Mouse (Mus musculus) embryonic facial prominence, embryonic 12.5 days (tissue): ENCODE measurements at regions not wholly inside any gene's neighbourhood (a gene's known extent, or its start where the extent isn't known, plus 50 kb on each side); places are given as distances from the start of the nearest gene placed in this dataset.

Experiments used
- ATAC-seq: fragments of 200-750 bp; cut with Nextera tagmentation; 2 replicates; pipeline ENCODE4 v1.8.0; 2017; ENCODE audit not compliant: insufficient number of reproducible peaks, insufficient read depth, low FRiP score, low TSS enrichment
- H3K27ac ChIP-seq: fragments of 300-500 bp; sonication (generic); 2 replicates; pipeline ENCODE4 v1.5.1; 2016; ENCODE audit warnings: mild to moderate bottlenecking
- H3K27me3 ChIP-seq: fragments of 300-500 bp; sonication (generic); 2 replicates; pipeline ENCODE4 v1.6.1; 2016; ENCODE audit warnings: mild to moderate bottlenecking, moderate library complexity
- H3K36me3 ChIP-seq: fragments of 300-500 bp; sonication (generic); 2 replicates; pipeline ENCODE4 v1.6.1; 2016; ENCODE audit warnings: mild to moderate bottlenecking
- H3K4me1 ChIP-seq: fragments of 300-500 bp; sonication (generic); 2 replicates; pipeline ENCODE4 v1.6.1; 2016
- H3K4me2 ChIP-seq: fragments of 300-500 bp; sonication (generic); replicated peaks from 2 replicates; pipeline ENCODE4 v1.6.1; 2016; ENCODE audit warnings: mild to moderate bottlenecking, moderate library complexity
- H3K4me3 ChIP-seq: fragments of 300-500 bp; sonication (generic); 2 replicates; pipeline ENCODE4 v1.5.1; 2016; ENCODE audit warnings: mild to moderate bottlenecking
- H3K9ac ChIP-seq: fragments of 300-500 bp; sonication (generic); 2 replicates; pipeline ENCODE4 v1.6.1; 2016; ENCODE audit warnings: mild to moderate bottlenecking, moderate library complexity
- H3K9me3 ChIP-seq: fragments of 300-500 bp; sonication (generic); 2 replicates; pipeline ENCODE4 v1.6.1; 2016; ENCODE audit warnings: mild to moderate bottlenecking, moderate library complexity
- WGBS: fragments of 180-500 bp; shearing (Covaris S2); methylation state at CpG from one replicate; pipeline ENCODE4 v1.1.7; 2016; 5-methylcytosine and 5-hydroxymethylcytosine counted together

GRCm38 (mm10) chr8:89454197-89454596 is 410.2 kb upstream of the Sall1 start:
- 62% methylated on average over 7 of the region's 7 CpGs for WGBS
- 0 out of 2 replicates have a peak, but pooled peaks cover 5% of the 10 kb centered on the region for H3K27me3 ChIP-seq
- no peaks in the 10 kb centered on the region; the same call in 1 of the 2 replicates for H3K4me1 ChIP-seq
- H3K9ac ChIP-seq, result no peak overlapping the region
- no peaks in the 10 kb centered on the region for H3K9me3 ChIP-seq
- no peak overlapping the region for H3K4me2 ChIP-seq
- H3K36me3 ChIP-seq, result no peaks in the 10 kb centered on the region
- H3K4me3 ChIP-seq, result no peak overlapping the region
- ATAC-seq, result no peak
- no peak overlapping the region for H3K27ac ChIP-seq

GRCm38 (mm10) chr8:89453724-89454123 is 409.8 kb upstream of the Sall1 start:
- Histone ChIP-seq H3K4me1 (no peaks in the 10 kb centered on the region; the same call in 1 of the 2 replicates), H3K4me2 (no peak overlapping the region), H3K36me3 (no peaks in the 10 kb centered on the region), H3K27me3 (0 out of 2 replicates have a peak, but pooled peaks cover 5% of the 10 kb centered on the region), H3K9ac (no peak overlapping the region), H3K27ac (no peak overlapping the region), H3K4me3 (no peak overlapping the region), H3K9me3 (no peaks in the 10 kb centered on the region)
- WGBS, result 90% methylated on average over 2 of the region's 2 CpGs
- no peak for ATAC-seq

GRCm38 (mm10) chr8:89444466-89444865 is 400.5 kb upstream of the Sall1 start:
- H3K4me1 ChIP-seq, result no peaks in the 10 kb centered on the region
- no peaks in the 10 kb centered on the region for H3K27me3 ChIP-seq
- no peak overlapping the region for H3K4me2 ChIP-seq
- H3K27ac ChIP-seq, result no peak overlapping the region
- no peak for ATAC-seq
- no peaks in the 10 kb centered on the region for H3K9me3 ChIP-seq
- no peak overlapping the region for H3K4me3 ChIP-seq
- H3K36me3 ChIP-seq, result no peaks in the 10 kb centered on the region
- 66% methylated on average over 5 of the region's 5 CpGs for WGBS
- no peak overlapping the region for H3K9ac ChIP-seq

GRCm38 (mm10) chr8:89439304-89439703 is 395.3 kb upstream of the Sall1 start:
- H3K4me1 ChIP-seq, result no peaks in the 10 kb centered on the region
- no peak overlapping the region for H3K9ac ChIP-seq
- no peak overlapping the region for H3K4me3 ChIP-seq
- H3K27ac ChIP-seq, result no peak overlapping the region
- no peaks in the 10 kb centered on the region for H3K9me3 ChIP-seq
- no peaks in the 10 kb centered on the region for H3K27me3 ChIP-seq
- no peaks in the 10 kb centered on the region for H3K36me3 ChIP-seq
- no peak overlapping the region for H3K4me2 ChIP-seq
- 90% methylated on average over 6 of the region's 6 CpGs for WGBS
- no peak for ATAC-seq

DNA sequence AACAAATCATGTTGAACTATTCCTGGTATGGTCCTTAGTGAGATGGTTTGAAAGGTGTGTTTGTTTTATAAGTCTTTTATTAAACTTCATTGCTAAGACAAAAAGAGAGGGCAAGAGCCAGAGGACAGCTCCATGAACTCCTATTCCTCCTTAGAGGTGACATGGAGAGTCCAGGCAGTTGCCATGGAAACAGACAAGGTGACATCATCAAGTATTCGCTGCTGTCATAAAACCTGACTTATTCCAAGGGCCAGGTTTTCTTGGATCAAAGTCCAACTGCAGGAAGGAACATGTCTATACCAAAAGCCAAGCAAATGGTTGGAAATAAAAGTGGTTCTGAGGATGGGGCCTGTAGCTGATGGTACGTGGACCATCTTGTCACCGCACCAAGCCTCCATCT is 383.0 kb upstream of the Sall1 start:
- ATAC-seq, result no peak
- H3K4me1 ChIP-seq, result no peaks in the 10 kb centered on the region
- no peaks in the 10 kb centered on the region for H3K9me3 ChIP-seq
- no peak overlapping the region for H3K9ac ChIP-seq
- H3K4me3 ChIP-seq, result no peak overlapping the region
- no peak overlapping the region for H3K27ac ChIP-seq
- H3K4me2 ChIP-seq, result no peak overlapping the region
- no peaks in the 10 kb centered on the region for H3K36me3 ChIP-seq
- H3K27me3 ChIP-seq, result no peaks in the 10 kb centered on the region
- WGBS, result 92% methylated on average over 3 of the region's 3 CpGs

GRCm38 (mm10) chr8:89415287-89415686 is 371.3 kb upstream of the Sall1 start:
- Histone ChIP-seq H3K4me1 (0 out of 2 replicates have a peak, but pooled peaks cover 2% of the 10 kb centered on the region), H3K27ac (no peak overlapping the region), H3K4me2 (no peak overlapping the region), H3K27me3 (no peaks in the 10 kb centered on the region), H3K36me3 (no peaks in the 10 kb centered on the region), H3K9me3 (no peaks in the 10 kb centered on the region), H3K4me3 (no peak overlapping the region), H3K9ac (no peak overlapping the region)
- whole genome bisulfite sequencing, result 63% methylated on average over 2 of the region's 2 CpGs
- no peak for ATAC-seq

DNA sequence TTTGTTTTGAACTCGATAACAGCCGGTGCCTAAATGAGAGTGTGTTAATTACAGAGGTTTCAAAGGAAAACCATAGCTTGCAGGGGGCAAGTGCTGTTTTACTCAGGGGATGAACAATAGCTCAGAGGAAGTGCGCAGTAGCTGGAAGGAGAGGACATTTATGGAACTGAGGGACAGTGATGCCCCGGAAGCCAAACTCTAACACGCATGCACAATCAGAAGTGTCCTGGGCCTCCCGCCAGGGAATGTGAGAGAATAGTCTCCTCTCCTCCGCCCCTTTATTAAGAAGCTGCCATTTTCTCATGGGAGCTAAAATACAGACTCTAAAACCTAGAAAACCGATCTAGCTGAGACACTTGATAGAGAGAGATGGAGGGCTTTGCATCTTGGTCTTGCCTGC is 368.5 kb upstream of the Sall1 start:
- 56% methylated on average over 8 of the region's 8 CpGs for WGBS
- H3K4me3 ChIP-seq, result no peak overlapping the region

GRCm38 (mm10) chr8:89412046-89412445 is 368.1 kb upstream of the Sall1 start:
- no peak overlapping the region for H3K9ac ChIP-seq
- H3K4me2 ChIP-seq, result no peak overlapping the region
- no peak for ATAC-seq
- no peaks in the 10 kb centered on the region for H3K36me3 ChIP-seq
- H3K4me1 ChIP-seq, result 0 out of 2 replicates have a peak, but pooled peaks cover 2% of the 10 kb centered on the region
- H3K9me3 ChIP-seq, result no peaks in the 10 kb centered on the region
- no peaks in the 10 kb centered on the region for H3K27me3 ChIP-seq
- no peak overlapping the region for H3K27ac ChIP-seq
- H3K4me3 ChIP-seq, result no peak overlapping the region
- WGBS, result 8% methylated on average over 7 of the region's 7 CpGs

More for the DNA sequence above, 368.5 kb upstream of the Sall1 start:
- no peak for ATAC-seq
- Histone ChIP-seq H3K9ac (no peak overlapping the region), H3K4me2 (no peak overlapping the region), H3K36me3 (no peaks in the 10 kb centered on the region), H3K27me3 (no peaks in the 10 kb centered on the region), H3K4me1 (0 out of 2 replicates have a peak, but pooled peaks cover 2% of the 10 kb centered on the region), H3K9me3 (no peaks in the 10 kb centered on the region), H3K27ac (no peak overlapping the region)

DNA sequence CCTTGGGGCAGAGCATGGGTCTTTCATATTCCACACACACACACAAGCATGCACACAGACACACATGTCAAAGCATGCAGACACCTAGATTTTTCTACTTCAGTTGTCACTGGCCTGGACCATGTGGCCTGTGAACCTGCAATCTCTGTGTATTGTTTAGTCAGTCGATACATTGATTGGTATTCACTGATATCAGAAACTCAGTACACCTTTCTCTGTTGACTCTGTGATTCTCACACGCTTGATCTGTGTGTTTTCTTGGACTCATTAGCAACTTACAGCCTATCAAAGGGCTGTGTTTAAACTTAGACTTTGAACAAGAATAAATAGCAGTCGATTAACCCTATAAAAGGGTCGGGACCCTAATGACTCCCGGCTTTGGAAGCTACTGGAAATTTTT is 362.7 kb upstream of the Sall1 start:
- H3K27ac ChIP-seq, result no peak overlapping the region
- ATAC-seq, result no peak
- H3K9me3 ChIP-seq, result no peaks in the 10 kb centered on the region
- H3K4me2 ChIP-seq, result no peak overlapping the region
- H3K9ac ChIP-seq, result no peak overlapping the region
- no peak overlapping the region for H3K4me3 ChIP-seq
- H3K27me3 ChIP-seq, result no peaks in the 10 kb centered on the region
- 86% methylated on average over 5 of the region's 5 CpGs for WGBS
- H3K36me3 ChIP-seq, result no peaks in the 10 kb centered on the region
- H3K4me1 ChIP-seq, result no peaks in the 10 kb centered on the region; the same call in 1 of the 2 replicates

DNA sequence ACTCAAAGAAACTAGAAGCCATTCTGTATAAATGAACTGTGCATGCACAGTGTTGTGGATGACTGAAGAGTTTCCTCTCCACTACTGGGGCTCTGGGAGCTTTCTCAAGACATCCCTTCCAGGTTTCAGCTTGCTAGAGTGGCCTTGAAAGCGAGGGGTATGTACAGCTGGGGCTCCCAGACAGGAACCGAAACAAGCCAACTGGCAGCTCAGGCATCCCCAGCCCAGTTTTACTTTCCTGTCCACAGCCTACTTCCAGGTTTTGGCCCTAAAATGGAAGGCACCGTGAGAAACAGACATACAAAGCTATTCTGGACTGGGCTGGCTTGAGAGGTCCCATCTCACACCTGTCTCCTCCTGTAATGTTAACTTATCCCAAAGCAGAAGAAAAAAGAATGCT is 360.3 kb upstream of the Sall1 start:
- Histone ChIP-seq H3K4me3 (no peak overlapping the region), H3K9me3 (no peaks in the 10 kb centered on the region), H3K4me1 (no peaks in the 10 kb centered on the region; the same call in 1 of the 2 replicates), H3K9ac (no peak overlapping the region), H3K4me2 (no peak overlapping the region), H3K27ac (no peak overlapping the region), H3K27me3 (no peaks in the 10 kb centered on the region), H3K36me3 (no peaks in the 10 kb centered on the region)
- no peak for ATAC-seq
- 79% methylated on average over 3 of the region's 3 CpGs for WGBS

GRCm38 (mm10) chr8:89396673-89397072 is 352.7 kb upstream of the Sall1 start:
- no peaks in the 10 kb centered on the region for H3K4me1 ChIP-seq
- no peak overlapping the region for H3K4me2 ChIP-seq
- no peaks in the 10 kb centered on the region for H3K27me3 ChIP-seq
- no peak overlapping the region for H3K4me3 ChIP-seq
- H3K27ac ChIP-seq, result no peak overlapping the region
- no peak for ATAC-seq
- H3K36me3 ChIP-seq, result no peaks in the 10 kb centered on the region
- no peak overlapping the region for H3K9ac ChIP-seq
- H3K9me3 ChIP-seq, result no peaks in the 10 kb centered on the region

DNA sequence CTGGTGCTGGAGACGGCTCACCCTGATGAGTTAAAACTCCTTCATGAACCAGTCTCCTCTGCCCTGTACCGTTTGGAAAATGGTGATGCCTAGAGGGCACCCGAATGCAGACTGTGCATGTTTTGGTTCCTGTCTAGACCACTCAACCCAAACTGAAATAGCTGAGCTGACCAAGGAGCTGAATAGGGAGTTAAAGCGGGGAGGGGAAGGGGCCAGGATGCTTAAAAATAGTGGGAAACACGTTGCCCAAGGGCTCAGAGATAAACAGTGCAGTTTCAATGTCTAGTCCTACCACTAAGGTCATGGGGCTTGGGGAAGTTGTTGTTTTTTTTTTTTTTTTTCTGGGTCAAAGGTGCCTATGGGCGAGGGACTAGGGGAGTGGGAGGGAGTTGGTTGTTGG is 348.8 kb upstream of the Sall1 start:
- Histone ChIP-seq H3K27me3 (no peaks in the 10 kb centered on the region), H3K4me1 (peaks cover 11% of the 10 kb centered on the region), H3K27ac (no peak overlapping the region), H3K9ac (no peak overlapping the region), H3K9me3 (no peaks in the 10 kb centered on the region), H3K36me3 (no peaks in the 10 kb centered on the region), H3K4me2 (no peak overlapping the region), H3K4me3 (no peak overlapping the region)
- no peak for ATAC-seq
- 55% methylated on average over 6 of the region's 6 CpGs for WGBS

- no peak overlapping the region for H3K9ac ChIP-seq
- no peaks in the 10 kb centered on the region for H3K36me3 ChIP-seq
- no peak overlapping the region for H3K4me2 ChIP-seq
- no peaks in the 10 kb centered on the region for H3K27me3 ChIP-seq
- 39% methylated on average over 6 of the region's 6 CpGs for WGBS
- ATAC-seq, result no peak
- H3K27ac ChIP-seq, result no peak overlapping the region
- no peak overlapping the region for H3K4me3 ChIP-seq
- peaks cover 21% of the 10 kb centered on the region for H3K4me1 ChIP-seq
- no peaks in the 10 kb centered on the region for H3K9me3 ChIP-seq
Observed at GRCm38 (mm10) chr8:89388761-89389160, 344.8 kb upstream of the Sall1 start.
